Mouse (Mus musculus): ENCODE results near the gene Bcas3. TPM values are rescaled to one million over a fixed set of nuclear protein-coding genes. Genes with fewer than 3 reads are reported as not detected.

Bcas3 gene
- total RNA-seq, 2 experiments from 2014 or later: 42.7 to 42.9 TPM

DNA sequence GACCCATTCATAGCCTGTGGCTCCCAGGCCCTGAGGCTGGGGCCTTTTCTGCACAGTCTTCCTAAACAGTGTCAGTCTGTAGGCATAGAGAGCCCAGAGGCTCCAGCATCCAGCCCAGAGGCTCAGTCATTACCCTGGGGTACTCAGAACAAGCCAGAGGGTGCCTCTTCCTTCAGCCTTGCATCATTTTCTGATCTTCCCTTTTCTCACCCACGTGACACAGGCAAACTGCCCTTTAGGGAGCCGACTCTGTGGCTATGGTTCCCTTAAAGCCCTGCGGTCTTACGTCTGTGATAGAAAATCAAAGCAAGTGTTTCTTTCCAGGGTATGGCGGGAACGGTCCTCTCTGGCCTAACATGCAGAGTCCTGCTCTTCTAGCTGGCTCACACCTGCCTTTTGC is 421.7 kb downstream of the Bcas3 start:
- no peak for DNase-seq
- intact Hi-C loops (cut with DNase I): no loop called here

DNA sequence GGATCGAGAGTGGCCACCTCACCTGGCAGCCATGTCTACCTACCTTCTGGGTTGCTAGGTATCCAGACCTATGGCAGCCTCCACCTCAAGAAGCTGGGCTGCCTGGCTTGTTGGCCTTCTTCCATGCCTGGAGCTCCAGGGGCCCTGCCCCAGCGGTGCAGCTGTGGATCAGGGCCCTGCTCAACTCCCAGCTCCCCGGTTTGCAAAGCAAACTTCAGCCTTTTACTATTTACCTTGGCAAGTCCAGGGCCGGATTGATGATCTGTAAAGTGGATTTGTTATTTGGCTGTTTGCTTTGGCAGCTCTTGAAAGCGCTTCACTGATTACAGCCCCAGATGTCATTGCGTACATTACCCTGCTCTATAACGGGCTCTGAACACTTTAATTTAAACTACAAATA is 422.5 kb downstream of the Bcas3 start:
- no peak for DNase-seq
- intact Hi-C loops (cut with DNase I): no loop called here

- intact Hi-C loops (cut with DNase I): no loop called here
- DNase-seq: no peak
Observed at GRCm38 (mm10) chr11:85776861-85777360, 423.9 kb downstream of the Bcas3 start.

GRCm38 (mm10) chr11:85777950-85778349 is 425.0 kb downstream of the Bcas3 start:
- intact Hi-C loops (cut with DNase I): no loop called here
- DNase-seq: no peak

GRCm38 (mm10) chr11:85780303-85780702 is 427.3 kb downstream of the Bcas3 start:
- intact Hi-C loops (cut with DNase I): no loop called here
- DNase-seq: no peak

DNA sequence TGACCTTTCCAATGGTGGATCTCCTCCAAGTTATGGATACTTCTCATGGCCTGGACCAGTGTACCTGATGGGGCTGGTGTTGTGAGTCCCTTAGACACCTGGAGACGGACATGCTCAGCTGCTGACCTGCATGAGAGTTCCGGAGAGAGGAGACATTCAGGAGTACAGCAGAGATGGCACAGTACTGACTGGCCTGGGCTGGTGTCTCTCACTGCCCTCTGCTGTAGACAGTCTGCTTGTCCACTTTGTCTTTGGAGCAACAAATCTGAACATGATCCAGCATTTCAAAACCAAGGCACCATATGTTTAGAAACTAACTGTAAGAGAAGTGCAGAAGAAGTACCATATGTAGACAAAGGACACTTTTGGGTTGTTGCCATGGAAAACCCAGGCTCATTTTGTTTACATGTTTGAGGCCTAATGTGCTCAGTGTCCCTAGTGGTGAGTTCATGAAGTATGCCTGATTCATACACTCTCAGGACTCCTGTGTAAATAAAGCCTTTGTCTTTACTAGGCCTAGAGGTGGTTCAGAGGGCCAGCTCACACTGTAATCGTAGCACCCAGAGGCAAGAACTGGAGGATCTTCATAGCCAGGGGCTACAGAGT is 433.2 kb downstream of the Bcas3 start:
- intact Hi-C loops (cut with DNase I): no loop called here
- no peak for DNase-seq

DNA sequence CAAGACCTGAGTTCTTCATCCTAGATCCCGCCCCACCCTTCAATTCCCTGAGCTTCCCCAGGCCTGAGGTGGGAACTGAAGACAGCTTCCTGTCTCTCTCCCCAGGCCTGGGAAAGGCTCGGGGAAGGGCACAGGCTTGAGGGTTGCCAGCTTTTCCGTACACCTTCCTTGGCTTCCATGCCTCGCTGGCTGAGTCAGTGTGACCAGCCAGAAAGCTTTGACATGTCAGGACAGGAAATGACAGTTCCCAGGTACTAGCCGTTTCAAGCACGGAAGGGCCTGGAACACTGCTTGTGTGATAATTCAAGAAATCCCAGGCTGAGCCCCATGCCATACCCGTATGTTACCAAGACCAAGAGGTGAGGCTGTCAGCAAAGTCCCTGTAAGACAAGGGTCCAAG is 436.8 kb downstream of the Bcas3 start:
- no peak for DNase-seq
- intact Hi-C loops (cut with DNase I): no loop called here

- DNase-seq: no peak
- intact Hi-C loops (cut with DNase I): no loop called here
Observed at GRCm38 (mm10) chr11:85790267-85790666, 437.3 kb downstream of the Bcas3 start.

DNA sequence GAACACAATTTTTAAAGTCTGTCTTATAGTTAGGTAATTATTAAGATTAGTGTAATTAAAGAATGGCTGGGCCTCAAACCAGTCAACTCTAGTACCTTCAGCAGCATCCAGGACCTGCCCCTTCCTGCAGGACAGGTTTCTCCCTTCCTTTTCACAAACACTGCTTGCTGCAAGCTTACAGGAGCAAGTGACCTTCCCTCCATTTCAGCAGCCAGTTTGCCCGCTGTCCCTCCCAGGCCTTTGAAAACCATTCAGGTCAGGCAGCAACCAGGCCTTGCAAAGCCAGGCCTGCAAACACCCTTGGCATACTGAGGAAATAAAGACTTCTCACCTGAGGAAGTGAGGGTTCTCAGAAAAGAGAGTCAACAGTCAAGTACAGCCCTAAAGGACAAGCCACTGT is 438.2 kb downstream of the Bcas3 start:
- no peak for DNase-seq
- intact Hi-C loops (cut with DNase I): no loop called here

GRCm38 (mm10) chr11:85792534-85793215 is 439.7 kb downstream of the Bcas3 start:
- no peak for DNase-seq
- intact Hi-C loops (cut with DNase I): no loop called here

- DNase-seq: no peak
- intact Hi-C loops (cut with DNase I): no loop called here
Observed at GRCm38 (mm10) chr11:85799456-85799855, 446.5 kb downstream of the Bcas3 start.

- DNase-seq: no peak
- intact Hi-C loops (cut with DNase I): no loop called here
Observed at GRCm38 (mm10) chr11:85799856-85800255, 446.9 kb downstream of the Bcas3 start.

- intact Hi-C loops (cut with DNase I): no loop called here
Observed at GRCm38 (mm10) chr11:85800380-85800779, 447.4 kb downstream of the Bcas3 start.

GRCm38 (mm10) chr11:85804048-85804447 is 451.1 kb downstream of the Bcas3 start:
- intact Hi-C loops (cut with DNase I): no loop called here
- DNase-seq: no peak

More at GRCm38 (mm10) chr11:85800380-85800779, 447.4 kb downstream of the Bcas3 start:
- DNase-seq: no peak

DNA sequence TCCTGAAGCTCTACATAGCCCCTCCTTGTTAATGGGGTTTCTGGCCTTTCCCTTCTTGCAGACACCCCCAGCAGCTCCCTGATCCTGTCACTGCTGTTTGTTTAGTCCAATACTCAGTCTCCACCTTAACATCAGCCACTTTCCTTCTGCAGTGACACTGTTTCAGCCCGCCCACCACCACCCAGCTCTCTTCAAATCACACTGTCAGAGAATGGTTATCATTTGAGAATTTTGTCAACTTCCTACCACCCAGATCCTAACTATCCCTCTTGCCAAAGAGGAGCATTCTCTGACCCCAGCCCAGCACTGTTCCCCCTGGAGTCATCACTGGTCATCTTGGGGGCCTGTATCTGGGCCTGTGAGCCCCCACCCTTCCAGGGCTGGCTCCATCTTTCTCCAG is 452.8 kb downstream of the Bcas3 start:
- DNase-seq: no peak
- intact Hi-C loops (cut with DNase I): no loop called here

- no peak for DNase-seq
- intact Hi-C loops (cut with DNase I): no loop called here
Observed at GRCm38 (mm10) chr11:85807353-85807752, 454.4 kb downstream of the Bcas3 start.

DNA sequence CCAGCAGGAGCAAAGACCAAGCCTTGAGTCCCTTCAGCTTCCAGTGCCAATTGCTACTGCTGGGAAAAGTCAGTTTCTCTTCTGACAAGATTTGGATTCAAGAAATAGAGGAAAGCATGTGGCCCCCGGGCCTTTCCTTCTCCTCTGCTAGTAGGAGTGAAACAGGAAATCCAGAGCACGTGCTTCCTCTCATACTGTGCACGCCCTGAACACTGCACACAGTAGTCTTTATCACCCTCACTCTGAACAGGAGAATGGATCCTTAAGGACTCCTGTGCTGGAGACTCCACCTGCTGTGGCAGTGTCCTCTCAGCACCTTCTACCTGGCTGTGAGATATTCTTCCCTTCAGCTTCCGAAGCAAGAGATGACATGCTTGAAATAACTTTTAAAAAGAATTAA is 458.3 kb downstream of the Bcas3 start:
- no peak for DNase-seq
- intact Hi-C loops (cut with DNase I): no loop called here

DNA sequence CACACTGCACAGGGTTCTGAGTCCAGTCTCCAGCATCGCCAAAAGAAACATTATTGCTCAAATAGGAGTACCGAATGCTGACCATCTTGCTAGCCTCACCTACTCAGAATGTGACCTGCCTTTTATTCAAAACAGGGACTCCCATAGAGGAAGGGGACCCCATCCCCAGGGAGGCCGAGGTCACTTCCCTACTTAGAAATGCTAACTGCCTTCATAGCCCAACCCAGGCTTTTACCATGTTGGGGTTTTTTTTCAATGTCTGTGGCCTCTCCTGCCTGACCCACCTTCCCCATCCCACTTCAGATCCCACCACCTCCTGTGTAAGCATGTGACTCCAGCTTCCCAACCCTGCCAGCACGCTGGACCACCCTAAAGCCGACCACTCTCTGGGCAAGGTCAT is 458.7 kb downstream of the Bcas3 start:
- intact Hi-C loops (cut with DNase I): no loop called here
- DNase-seq: no peak

GRCm38 (mm10) chr11:85812201-85812966 is 459.4 kb downstream of the Bcas3 start:
- intact Hi-C loops (cut with DNase I): no loop called here
- DNase-seq: no peak

GRCm38 (mm10) chr11:85814678-85815077 is 461.7 kb downstream of the Bcas3 start:
- intact Hi-C loops (cut with DNase I): no loop called here

DNA sequence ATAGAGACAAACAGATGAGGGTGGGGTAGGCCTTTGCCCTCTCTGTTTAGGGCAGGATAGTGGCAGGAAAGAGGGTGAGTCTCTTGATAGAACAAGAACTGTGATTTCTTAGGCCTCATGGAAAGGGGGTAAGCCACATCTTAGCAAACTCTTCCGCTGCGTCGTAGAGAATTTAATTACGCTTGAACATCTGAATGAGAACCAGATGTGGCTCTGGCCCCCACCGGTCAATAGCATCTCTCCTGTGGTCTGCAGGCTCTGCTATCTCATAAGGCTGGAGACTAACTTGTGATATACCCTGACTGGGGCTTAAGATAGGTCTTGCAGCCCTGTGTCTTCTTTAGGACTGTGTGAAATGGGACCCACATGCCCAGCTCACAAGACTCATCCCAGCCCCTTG is 463.5 kb downstream of the Bcas3 start:
- no peak for DNase-seq

More at GRCm38 (mm10) chr11:85814678-85815077, 461.7 kb downstream of the Bcas3 start:
- DNase-seq: no peak

GRCm38 (mm10) chr11:85818401-85818800 is 465.4 kb downstream of the Bcas3 start:
- DNase-seq: no peak
- intact Hi-C loops (cut with DNase I): no loop called here

More for the DNA sequence above, 463.5 kb downstream of the Bcas3 start:
- intact Hi-C loops (cut with DNase I): no loop called here
